Mouse (Mus musculus): ENCODE measurements around the gene Exosc9.
"Not testable (repeated sequence)": the region's sequence is repeated elsewhere in the genome, so short reads cannot be mapped to it uniquely, and the experiment has no call there.

Gene Exosc9

GRCm38 (mm10) chr3:36551851-36552384 is 488 bp upstream of the Exosc9 start:
- DNase-seq (ENCODE audit: low spot score) = no peak

GRCm38 (mm10) chr3:36557601-36558000 is 5.2 kb downstream of the Exosc9 start:
- DNase-seq (ENCODE audit: low spot score) = no peak

- no peak for DNase-seq (ENCODE audit: low spot score)
These were observed 7.2 kb downstream of the Exosc9 start for GRCm38 (mm10) chr3:36559606-36560005.

GRCm38 (mm10) chr3:36563666-36564065 is 11.3 kb downstream of the Exosc9 start:
- no peak for DNase-seq (ENCODE audit: low spot score)

- DNase-seq (ENCODE audit: low spot score) = no peak
These were observed 17.4 kb downstream of the Exosc9 start for GRCm38 (mm10) chr3:36569836-36570235.

- DNase-seq (ENCODE audit: low spot score) = no peak
These were observed 19.0 kb downstream of the Exosc9 start for GRCm38 (mm10) chr3:36571361-36571826.

- DNase-seq (ENCODE audit: low spot score) = peak; percentile 97
These were observed 19.5 kb downstream of the Exosc9 start, which contains the start of gene Ccna2 for GRCm38 (mm10) chr3:36571827-36572378. Ccna2 (minus strand) TSS chr3:36572150.

GRCm38 (mm10) chr3:36598811-36599210 is 46.4 kb downstream of the Exosc9 start:
- no peak for DNase-seq (ENCODE audit: low spot score)

- DNase-seq (ENCODE audit: low spot score) = not testable (repeated sequence)
These were observed 47.4 kb downstream of the Exosc9 start for GRCm38 (mm10) chr3:36599773-36600172.

GRCm38 (mm10) chr3:36605894-36606783 is 53.7 kb downstream of the Exosc9 start:
- DNase-seq (ENCODE audit: low spot score) = no peak

GRCm38 (mm10) chr3:36612687-36613086 is 60.3 kb downstream of the Exosc9 start:
- no peak for DNase-seq (ENCODE audit: low spot score)

GRCm38 (mm10) chr3:36613202-36613907 is 60.9 kb downstream of the Exosc9 start, which contains the start of gene Bbs7:
Bbs7 (minus strand) TSS chr3:36613477.
- DNase-seq (ENCODE audit: low spot score) = peak; percentile 83

GRCm38 (mm10) chr3:36613908-36614255 is 61.5 kb downstream of the Exosc9 start:
- DNase-seq (ENCODE audit: low spot score) = no peak
